Mouse (Mus musculus) intestine, embryonic 14.5 days (tissue): ENCODE results near the gene Arhgap33. TPM values are rescaled to one million over a fixed set of nuclear protein-coding genes. Genes with fewer than 3 reads are reported as not detected.

ENCODE experiments used
- ATAC-seq: fragments of 200-750 bp; cut with Nextera tagmentation; replicated peaks from 2 replicates; pipeline ENCODE4 v1.8.0; 2017; ENCODE audit warnings: low read depth, moderate number of reproducible peaks, moderate TSS enrichment, moderate library complexity; ENCODE audit not compliant: low FRiP score, low TSS enrichment
- DNase-seq: peaks from one replicate; pipeline ENCODE4 v3.0.0-alpha.2; 2018; ENCODE audit warnings: low spot score
- H3K27ac ChIP-seq: fragments of 300-500 bp; sonication (generic); 2 replicates; pipeline ENCODE4 v1.5.1; 2014; ENCODE audit warnings: low read depth, mild to moderate bottlenecking, control low read depth
- H3K27me3 ChIP-seq: fragments of 300-500 bp; sonication (generic); replicated peaks from 2 replicates; pipeline ENCODE4 v1.6.1; 2014; ENCODE audit warnings: low read length, control low read depth; ENCODE audit not compliant: control insufficient read depth, insufficient read depth
- H3K36me3 ChIP-seq: fragments of 300-500 bp; sonication (generic); 2 replicates; pipeline ENCODE4 v1.6.1; 2014; ENCODE audit warnings: low read length, control low read depth; ENCODE audit not compliant: control insufficient read depth, insufficient read depth
- H3K4me1 ChIP-seq: fragments of 300-500 bp; sonication (generic); replicated peaks from 2 replicates; pipeline ENCODE4 v1.6.1; 2014; ENCODE audit warnings: low read length, control low read depth, mixed read lengths; ENCODE audit not compliant: control insufficient read depth, insufficient read depth
- H3K4me2 ChIP-seq: fragments of 300-500 bp; sonication (generic); 2 replicates; pipeline ENCODE4 v1.6.1; 2014; ENCODE audit warnings: low read length
- H3K4me3 ChIP-seq: fragments of 300-500 bp; sonication (generic); 2 replicates; pipeline ENCODE4 v1.5.1; 2014; ENCODE audit warnings: low read depth, low read length, control low read depth, mixed read lengths
- H3K9ac ChIP-seq: fragments of 300-500 bp; sonication (generic); 2 replicates; pipeline ENCODE4 v1.6.1; 2014; ENCODE audit warnings: mild to moderate bottlenecking, low read length
- H3K9me3 ChIP-seq: fragments of 300-500 bp; sonication (generic); 2 replicates; pipeline ENCODE4 v1.6.1; 2016; ENCODE audit warnings: low read length, control low read depth; ENCODE audit not compliant: control insufficient read depth
- WGBS: fragments of 180-500 bp; shearing (Covaris S2); extraction: QIAGEN DNeasy Blood & Tissue Kit; methylation state at CpG from one replicate; pipeline ENCODE4 v1.1.7; 2014; 5-methylcytosine and 5-hydroxymethylcytosine counted together
- microRNA-seq: library from miRNA; unstranded; fragments of <30 nt; microRNA quantifications from one replicate; pipeline ENCODE4, GENCODE M21; 2016
- polyA plus RNA-seq: library from polyadenylated mRNA; unstranded; fragments of >200 nt; fragmentation: Nextera tagmentation; extraction: Ambion mirVana; gene quantifications from 2 replicates; pipeline ENCODE4 v1.2.1, GENCODE M21; 2014

Gene Arhgap33
- polyA plus RNA-seq, 1 experiment from 2014 or later: 11.9 TPM

DNA sequence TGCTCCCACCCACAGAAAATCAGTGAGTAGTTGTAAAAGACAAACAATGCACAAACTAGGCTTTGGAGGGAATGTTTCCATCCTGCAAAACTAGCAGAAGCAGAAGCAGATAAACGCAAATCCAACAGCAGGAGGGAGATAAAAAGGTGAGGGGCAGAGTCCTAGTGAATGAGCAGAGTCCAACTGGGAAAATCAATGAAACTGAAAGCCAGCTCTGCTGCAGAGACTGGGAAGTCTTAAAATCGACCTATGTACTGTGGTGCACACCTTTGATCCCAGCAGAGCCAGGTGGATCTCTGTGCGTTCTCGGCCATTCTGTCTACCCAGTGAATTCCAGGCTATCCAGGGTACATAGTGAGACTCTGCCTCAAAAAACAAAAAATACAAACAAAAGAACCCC is 59.9 kb downstream of the Arhgap33 start:
- Histone ChIP-seq H3K36me3 (no peaks in the 10 kb centered on the region), H3K4me2 (no peak overlapping the region), H3K4me3 (no peak overlapping the region), H3K9ac (no peak overlapping the region), H3K27ac (no peak overlapping the region), H3K4me1 (0 out of 2 replicates have a peak, but pooled peaks cover 4% of the 10 kb centered on the region), H3K27me3 (0 out of 2 replicates have a peak, but pooled peaks cover 5% of the 10 kb centered on the region), H3K9me3 (no peaks in the 10 kb centered on the region)
- no peak for DNase-seq
- 57% methylated on average over 4 of the region's 4 CpGs for WGBS
- ATAC-seq: no peak; the same call in 1 of the 2 replicates

DNA sequence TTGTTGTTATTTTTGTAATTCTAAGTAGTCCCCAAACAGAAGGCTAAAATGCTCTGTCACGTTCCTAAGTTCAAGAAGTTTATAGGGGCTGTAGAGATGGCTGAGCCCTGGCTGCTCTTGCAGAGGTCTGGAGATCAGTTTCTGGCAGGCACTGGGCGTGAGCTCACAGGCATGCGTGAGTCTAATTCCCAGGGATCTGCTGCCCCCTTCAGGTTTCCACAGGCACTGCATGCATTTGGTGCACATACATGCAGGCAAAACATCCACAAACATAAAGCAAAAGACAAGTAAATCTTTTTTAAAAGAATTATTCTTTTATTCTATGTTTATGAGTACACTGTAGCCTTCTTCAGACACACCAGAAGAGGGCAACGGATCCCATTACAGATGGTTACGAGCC is 62.4 kb downstream of the Arhgap33 start:
- Histone ChIP-seq H3K36me3 (no peaks in the 10 kb centered on the region), H3K4me1 (no peaks in the 10 kb centered on the region), H3K4me3 (no peak overlapping the region), H3K27ac (no peak overlapping the region), H3K27me3 (peaks cover 16% of the 10 kb centered on the region), H3K9me3 (no peaks in the 10 kb centered on the region), H3K4me2 (no peak overlapping the region), H3K9ac (no peak overlapping the region)
- no peak for ATAC-seq
- DNase-seq: no peak
- WGBS: 48% methylated on average over 5 of the region's 5 CpGs

Small RNAs within 50 kb of the gene (microRNA-seq; reads per million reads assigned to microRNA genes)
- 1.9 reads per million, percentile 21 among the genes with 10 or more reads in this experiment for gene Gm38670

Other genes starting within 250 kb of the Arhgap33 start
- 41.4 and 46.1 TPM in 2 replicates for gene Clip3, start 243.3 kb downstream of the Arhgap33 start, polyA plus RNA-seq
- gene Alkbh6, start 226.3 kb downstream of the Arhgap33 start, polyA plus RNA-seq: 70.7 and 79.3 TPM in 2 replicates
- 52.2 and 60.5 TPM in 2 replicates for gene Syne4, start 220.3 kb downstream of the Arhgap33 start, polyA plus RNA-seq
- not detected in 2 replicates for gene E130208F15Rik, start 213.3 kb downstream of the Arhgap33 start, polyA plus RNA-seq
- 16.3 and 17.2 TPM in 2 replicates for gene Sdhaf1, start 211.2 kb downstream of the Arhgap33 start, polyA plus RNA-seq
- gene Lrfn3, start 172.3 kb downstream of the Arhgap33 start, polyA plus RNA-seq: 4.4 and 4.5 TPM in 2 replicates
- 53.7 and 54.7 TPM in 2 replicates for gene Tyrobp, start 121.3 kb downstream of the Arhgap33 start, polyA plus RNA-seq
- 1.6 and 2.1 TPM in 2 replicates for gene Hcst, start 115.2 kb downstream of the Arhgap33 start, polyA plus RNA-seq
- 2.3 and 3.2 TPM in 2 replicates for gene Nfkbid, start 113.3 kb downstream of the Arhgap33 start, polyA plus RNA-seq
- gene Aplp1, start 89.5 kb downstream of the Arhgap33 start, polyA plus RNA-seq: 37.9 and 43.0 TPM in 2 replicates
- 0.13 and 2.9 TPM in 2 replicates for gene Kirrel2, start 77.4 kb downstream of the Arhgap33 start, polyA plus RNA-seq
- gene Nphs1, start 76.7 kb downstream of the Arhgap33 start, polyA plus RNA-seq: 0.15 and 1.3 TPM in 2 replicates
- gene Prodh2, start 41.4 kb downstream of the Arhgap33 start, polyA plus RNA-seq: 1.3 TPM in 2 replicates
- 45.0 and 48.5 TPM in 2 replicates for gene Hspb6, start 17.1 kb upstream of the Arhgap33 start, polyA plus RNA-seq
- 15.2 and 15.7 TPM in 2 replicates for gene Proser3, start 17.2 kb upstream of the Arhgap33 start, polyA plus RNA-seq
- 36.9 and 38.5 TPM in 2 replicates for gene Lin37, start 24.8 kb upstream of the Arhgap33 start, polyA plus RNA-seq
- 92.3 and 94.5 TPM in 2 replicates for gene U2af1l4, start 28.2 kb upstream of the Arhgap33 start, polyA plus RNA-seq
- gene Gm49396, start 28.3 kb upstream of the Arhgap33 start, polyA plus RNA-seq: 7.7 and 9.1 TPM in 2 replicates
- gene Psenen, start 28.6 kb upstream of the Arhgap33 start, polyA plus RNA-seq: 119 and 125 TPM in 2 replicates
- 3.3 and 3.5 TPM in 2 replicates for gene Igflr1, start 30.4 kb upstream of the Arhgap33 start, polyA plus RNA-seq
- 12.8 and 13.0 TPM in 2 replicates for gene Kmt2b, start 53.7 kb upstream of the Arhgap33 start, polyA plus RNA-seq
- 0.81 and 0.83 TPM in 2 replicates for gene Zbtb32, start 63.8 kb upstream of the Arhgap33 start, polyA plus RNA-seq
- gene Upk1a, start 77.8 kb upstream of the Arhgap33 start, polyA plus RNA-seq: 12.1 and 15.3 TPM in 2 replicates
- gene Cox6b1, start 91.1 kb upstream of the Arhgap33 start, polyA plus RNA-seq: 1,084 and 1,229 TPM in 2 replicates
- gene Etv2, start 100.8 kb upstream of the Arhgap33 start, polyA plus RNA-seq: not detected in 2 replicates
- 96.4 and 101 TPM in 2 replicates for gene Rbm42, start 115.3 kb upstream of the Arhgap33 start, polyA plus RNA-seq
- gene Haus5, start 129.9 kb upstream of the Arhgap33 start, polyA plus RNA-seq: 48.7 and 49.5 TPM in 2 replicates
- not detected in 2 replicates for gene Pmis2, start 136.5 kb upstream of the Arhgap33 start, polyA plus RNA-seq
- 1.4 TPM in 2 replicates for gene 2200002J24Rik, start 163.9 kb upstream of the Arhgap33 start, polyA plus RNA-seq
- 1.0 and 2.2 TPM in 2 replicates for gene Atp4a, start 177.1 kb upstream of the Arhgap33 start, polyA plus RNA-seq
- gene Tmem147, start 194.5 kb upstream of the Arhgap33 start, polyA plus RNA-seq: 213 and 238 TPM in 2 replicates
- 0.51 TPM in 1 of 2 replicates, not detected in the other for gene Gapdhs, start 208.6 kb upstream of the Arhgap33 start, polyA plus RNA-seq
- 1.5 and 2.7 TPM in 2 replicates for gene Sbsn, start 216.4 kb upstream of the Arhgap33 start, polyA plus RNA-seq
- gene Dmkn, start 228.7 kb upstream of the Arhgap33 start, polyA plus RNA-seq: 0.61 and 1.3 TPM in 2 replicates